Mouse (Mus musculus): Measurements from ENCODE around the gene Hc. TPM values are rescaled to one million over a fixed set of nuclear protein-coding genes. Genes with fewer than 3 reads are reported as not detected.

The Hc gene
- total RNA-seq, 2 experiments from 2014 or later: not detected

DNA sequence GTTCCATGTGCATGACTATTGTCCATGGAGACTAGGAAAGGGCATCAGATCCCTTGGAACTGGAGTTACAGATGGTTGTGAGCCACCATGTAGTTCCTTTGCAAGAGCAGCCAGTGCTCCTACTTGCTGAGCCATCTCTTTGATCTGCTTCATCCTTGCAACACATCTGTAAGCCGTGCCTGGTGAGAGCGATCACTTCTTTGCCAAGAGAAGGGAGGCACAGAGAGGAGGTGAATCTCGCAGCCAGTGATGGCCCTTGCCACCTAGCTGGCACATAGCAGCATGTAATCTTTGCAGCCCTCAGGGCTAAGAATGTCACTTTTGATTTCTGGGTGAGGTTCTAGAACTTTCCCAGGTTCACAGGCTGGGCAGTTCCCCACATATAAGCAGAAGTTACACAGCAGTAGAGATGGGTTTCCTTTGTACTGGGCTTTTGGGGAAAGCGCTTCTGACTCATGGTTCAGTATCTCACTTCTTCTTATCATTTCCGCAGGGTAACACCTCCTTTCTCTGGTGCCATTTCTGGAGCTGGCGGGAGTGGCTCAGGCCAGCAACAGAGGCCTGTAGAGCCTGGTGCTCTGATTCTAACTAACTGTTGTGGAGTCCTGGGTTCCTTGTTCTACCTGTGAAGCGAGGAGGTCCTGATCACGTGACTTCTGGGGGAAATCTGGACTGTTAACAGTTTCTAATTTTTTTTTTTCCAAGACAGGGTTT is 84.1 kb downstream of the Hc start:
- no peak for DNase-seq

DNA sequence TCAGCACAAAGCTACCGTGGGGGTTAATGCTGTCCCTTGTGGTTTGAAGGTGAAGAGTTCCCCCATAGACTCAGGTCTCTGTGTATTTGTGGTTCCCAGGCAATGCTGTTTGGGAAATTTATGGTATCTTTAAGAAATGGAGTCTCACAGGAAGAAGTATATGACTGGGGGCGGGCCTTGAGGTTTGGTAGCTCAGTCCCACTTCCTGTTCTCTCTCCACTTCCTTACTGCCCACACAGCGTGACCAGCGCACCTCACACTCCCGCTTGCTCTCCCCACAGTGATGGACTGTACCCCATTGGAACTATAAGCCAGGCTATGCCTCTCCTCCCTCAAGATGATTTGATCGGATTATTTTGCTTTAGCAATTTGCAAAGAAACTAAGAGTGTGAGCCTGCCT is 84.8 kb downstream of the Hc start:
- DNase-seq: no peak

DNA sequence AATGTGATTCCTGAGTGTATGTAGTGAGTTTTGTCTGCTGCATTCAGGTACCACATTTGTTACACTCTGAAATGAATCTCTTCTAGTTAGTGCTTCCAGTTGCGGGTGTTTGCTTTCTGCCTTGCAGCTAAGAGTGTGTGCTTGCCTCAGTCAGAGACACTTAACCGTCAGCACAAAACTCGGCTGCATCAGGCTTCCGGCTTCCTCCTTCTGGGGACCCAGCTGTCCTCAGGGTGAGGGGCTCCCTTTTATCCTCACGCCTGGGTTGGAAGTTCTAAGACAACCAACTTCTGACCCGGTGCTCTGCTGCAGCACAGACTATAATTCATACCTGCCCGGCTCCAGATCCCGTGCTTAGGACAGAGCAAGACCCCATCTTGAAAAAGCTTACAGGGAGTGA is 88.2 kb downstream of the Hc start:
- no peak for DNase-seq

DNA sequence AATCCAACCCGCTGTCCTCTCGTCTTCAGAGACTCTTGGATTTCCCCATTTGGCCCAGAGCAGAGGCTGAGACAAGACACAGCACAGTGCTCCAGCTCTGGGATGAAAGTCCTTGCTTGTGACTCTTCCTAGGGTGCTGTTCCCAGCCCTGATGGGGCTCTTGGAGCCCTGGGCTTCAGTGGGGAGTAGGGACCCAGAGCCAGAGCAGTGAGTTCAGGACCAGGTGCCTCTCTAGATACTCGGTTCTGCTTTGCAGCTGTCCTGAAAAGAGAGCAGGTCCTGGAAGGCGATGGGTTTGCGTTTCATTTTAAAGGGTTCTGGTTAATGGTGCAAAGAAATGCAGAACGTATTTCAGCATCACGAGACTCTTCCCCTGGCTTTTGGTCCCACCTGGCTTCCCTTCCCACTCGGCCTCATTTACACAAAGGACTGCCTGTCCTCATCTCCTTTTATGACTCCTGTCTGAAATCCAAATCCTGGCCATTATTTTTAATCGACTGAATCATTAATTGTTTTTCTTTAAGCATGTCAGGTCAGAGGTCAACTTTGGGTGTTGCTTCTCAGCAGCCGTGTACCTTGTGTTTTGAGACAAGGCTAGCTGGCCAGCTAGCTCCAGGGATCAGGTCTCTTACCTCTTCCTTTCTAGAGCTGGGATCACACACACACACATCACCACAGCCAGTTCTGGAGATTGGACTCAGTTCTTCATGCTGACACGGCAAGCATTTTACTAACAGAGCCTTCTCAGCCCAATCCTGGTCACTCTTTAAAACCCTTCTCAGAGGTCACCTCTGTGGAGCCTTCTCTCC is 90.0 kb downstream of the Hc start:
- no peak for DNase-seq

DNA sequence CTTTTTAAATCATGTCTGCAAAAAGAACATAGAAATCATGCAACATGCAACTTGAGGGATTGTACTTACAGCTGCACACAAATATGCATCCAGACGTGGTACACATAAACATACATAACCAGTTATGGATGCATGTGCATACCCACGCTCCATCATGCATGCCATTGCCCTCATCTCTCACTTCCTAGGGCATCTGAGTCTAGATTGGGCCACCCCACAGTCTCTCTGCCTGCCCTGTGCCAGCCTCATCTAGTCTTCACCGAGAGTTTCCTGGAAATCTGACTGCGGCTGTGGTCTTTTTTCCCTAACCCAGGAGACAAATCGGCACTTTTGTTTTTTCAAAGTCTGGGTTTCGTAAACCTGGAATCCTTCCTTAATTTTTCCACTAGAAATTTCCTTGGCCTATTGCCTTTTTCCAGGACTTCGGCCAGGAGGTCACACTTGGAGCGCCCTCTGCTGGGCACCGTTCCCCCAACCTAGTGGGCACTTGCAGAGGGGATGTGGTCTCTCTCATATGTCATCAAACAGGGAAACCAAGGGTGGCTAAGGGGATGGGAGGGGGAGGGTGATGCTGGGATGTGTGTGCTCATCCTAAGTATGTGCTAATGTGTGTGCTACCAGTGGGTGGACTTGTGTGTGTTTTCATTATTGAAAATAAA is 91.0 kb downstream of the Hc start:
- DNase-seq: peak; percentile 40 to 45

DNA sequence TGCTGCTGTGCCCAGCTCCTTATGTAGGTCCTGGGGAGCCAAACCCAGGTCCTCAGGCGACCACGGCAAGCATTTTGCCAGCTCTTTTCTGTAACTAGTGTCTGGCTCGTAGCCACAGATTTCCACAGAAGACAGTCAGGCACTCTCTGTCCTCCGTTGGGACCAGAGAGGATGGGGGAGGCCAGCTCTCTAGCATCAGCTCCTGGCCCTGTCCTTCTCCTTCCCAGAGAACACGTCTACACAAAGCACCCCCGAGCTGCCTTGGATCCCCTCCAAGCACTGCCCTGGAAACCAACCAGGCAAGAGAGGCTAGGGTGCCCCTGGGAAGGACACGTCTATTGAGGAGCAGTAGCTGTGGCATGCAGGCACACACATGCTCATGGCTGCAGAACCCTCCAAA is 92.1 kb downstream of the Hc start:
- DNase-seq: no peak

DNA sequence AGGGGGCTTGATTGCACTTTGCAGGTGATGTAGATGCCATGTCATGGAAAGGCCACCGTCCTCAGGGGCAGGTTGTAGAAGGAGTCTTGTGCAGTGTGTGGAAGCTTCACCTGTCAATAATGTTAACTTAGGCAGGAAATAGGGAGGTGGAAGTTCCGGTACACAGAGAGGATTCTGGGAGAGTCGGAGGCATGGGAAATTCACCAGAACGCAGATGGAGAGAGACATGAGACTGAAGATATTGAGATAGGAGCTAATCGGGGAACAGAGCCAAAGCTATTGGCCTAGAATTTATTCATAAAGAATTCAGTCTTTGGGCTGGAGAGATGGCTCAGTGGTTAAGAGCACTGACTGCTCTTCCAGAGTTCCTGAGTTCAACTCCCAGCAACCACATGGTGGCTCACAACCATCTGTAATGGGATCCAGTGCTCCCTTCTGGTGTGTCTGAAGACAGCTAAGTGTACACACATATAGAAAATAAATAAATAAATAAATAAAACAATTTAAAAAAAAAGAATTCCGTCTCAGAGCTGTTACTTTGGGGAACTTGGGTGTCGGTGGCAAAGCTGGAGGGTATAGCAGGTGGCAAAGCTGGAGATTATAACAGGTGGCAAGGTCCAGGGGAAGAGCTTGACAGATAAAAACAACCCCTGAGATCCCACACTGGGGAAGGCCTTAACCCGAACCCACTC is 94.8 kb downstream of the Hc start:
- DNase-seq: no peak

DNA sequence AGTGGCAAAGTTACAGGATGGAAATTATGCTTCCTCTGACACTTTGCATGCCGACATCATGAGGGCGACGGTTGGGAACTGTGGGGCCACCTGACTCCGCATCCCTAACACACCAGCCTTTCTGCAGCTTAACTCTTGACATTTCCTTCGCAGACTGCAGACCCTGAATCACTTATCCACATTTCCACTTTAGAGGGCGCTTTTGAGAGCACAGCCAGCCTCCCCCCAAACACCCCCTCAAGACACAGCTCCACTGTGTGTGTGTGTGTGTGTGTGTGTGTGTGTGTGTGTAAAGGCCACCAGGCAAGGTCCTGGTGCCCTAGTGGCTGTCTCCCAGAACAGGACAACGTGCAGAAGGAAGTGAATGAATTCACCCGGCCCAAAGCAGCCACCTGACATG is 95.4 kb downstream of the Hc start:
- DNase-seq: no peak

DNA sequence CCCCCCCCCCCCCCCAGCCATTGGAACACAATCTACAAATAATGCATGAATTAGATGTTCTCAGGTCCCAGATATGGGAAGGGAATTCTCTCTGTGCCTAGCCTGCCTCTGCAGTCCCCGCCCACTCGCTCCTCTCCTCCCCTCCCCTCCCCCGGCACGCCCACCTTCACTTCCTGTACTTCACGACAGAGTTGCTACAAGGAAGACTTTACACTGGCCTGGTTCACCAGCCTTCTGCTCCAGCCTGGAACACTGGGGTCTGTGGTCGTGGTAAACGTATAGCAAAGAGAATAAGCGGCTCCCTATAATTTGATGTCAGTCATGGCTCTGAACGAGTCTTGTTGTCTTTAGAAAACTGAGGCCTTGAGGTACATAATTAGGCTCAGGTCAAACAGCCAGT is 95.9 kb downstream of the Hc start:
- DNase-seq: no peak

DNA sequence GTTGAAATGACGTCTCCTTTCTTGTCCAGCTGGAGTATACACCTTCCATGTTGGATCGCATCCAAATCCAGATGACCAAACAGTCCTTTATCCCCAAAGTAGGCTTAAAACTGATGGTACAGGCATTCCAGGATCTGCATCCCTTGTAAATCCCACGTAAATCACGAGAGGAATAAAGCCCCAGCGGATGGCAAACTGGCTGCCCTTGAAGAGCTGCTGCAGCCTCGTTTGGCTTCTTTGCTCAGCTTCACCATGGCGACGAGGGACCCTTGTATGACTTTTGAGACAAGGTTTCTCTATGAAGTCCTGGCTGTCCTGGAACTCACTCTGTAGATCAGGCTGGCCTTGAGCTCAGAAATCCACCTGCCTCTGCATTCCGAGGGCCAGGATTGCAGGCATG is 96.6 kb downstream of the Hc start:
- no peak for DNase-seq

DNA sequence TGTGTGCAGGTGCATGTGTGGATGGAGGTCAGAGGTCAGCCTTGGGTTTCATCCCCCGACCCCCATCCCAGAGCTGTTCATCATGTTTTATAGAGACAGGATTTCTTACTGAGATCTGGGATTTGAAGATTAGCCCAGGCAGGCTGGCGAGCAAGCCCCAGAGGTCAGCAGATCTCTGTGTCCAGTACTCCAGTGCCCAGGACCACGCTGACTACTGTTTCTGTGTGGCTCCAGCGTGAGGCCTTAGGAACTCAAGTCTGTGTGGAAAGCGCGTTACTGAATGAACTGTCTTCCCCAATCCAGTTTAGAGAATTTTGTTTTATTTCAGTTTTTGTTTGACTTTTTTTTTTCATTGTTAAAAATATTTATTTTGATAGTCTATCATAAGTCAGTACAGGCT is 97.0 kb downstream of the Hc start:
- DNase-seq: no peak

DNA sequence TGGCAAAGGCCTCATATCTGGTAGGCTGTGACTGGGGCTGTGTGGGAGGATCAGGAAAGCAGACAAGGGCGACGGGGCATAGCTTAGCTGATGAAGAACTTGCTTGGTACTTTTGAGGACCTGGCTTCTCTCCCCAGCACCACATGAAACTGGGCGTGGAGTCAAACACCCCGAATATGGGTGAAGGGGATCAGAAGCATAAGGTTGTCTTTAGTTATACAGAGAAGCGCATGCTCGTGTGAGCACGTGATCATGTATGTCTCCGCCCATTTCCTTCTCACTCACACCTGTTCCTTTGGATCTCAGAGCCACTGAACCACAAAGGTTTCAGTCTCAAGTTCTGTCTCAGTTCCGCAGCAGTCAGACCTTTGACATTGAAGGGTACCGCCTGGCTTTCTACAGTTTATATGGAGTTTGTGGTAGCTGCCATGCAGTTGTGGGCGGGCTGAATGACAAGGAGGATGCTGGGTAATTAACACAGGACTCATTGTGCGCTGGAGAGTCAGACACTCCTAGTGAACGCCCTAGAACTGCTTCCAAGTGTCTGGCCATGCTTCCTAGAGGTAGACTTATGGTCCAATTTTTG is 97.8 kb downstream of the Hc start:
- no peak for DNase-seq

DNA sequence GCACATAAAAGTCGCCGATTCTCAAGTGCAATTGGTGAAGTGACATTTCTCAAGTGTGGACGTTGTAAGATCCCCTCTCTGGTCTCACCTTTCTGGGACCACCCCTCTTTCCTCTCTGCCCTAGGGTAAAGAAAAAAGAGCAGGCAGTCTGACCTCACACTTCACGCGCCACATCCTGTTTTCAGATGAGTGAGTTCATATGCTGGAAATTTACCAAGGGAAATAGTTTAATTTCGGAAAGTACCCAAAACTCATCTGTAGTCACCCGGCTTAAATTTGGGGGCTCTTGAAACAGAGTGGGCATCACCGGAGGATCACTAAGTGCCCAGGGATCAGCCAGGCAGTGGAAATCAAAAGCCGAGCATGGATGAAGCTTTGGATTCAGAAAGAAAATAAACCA is 98.3 kb downstream of the Hc start:
- DNase-seq: no peak

DNA sequence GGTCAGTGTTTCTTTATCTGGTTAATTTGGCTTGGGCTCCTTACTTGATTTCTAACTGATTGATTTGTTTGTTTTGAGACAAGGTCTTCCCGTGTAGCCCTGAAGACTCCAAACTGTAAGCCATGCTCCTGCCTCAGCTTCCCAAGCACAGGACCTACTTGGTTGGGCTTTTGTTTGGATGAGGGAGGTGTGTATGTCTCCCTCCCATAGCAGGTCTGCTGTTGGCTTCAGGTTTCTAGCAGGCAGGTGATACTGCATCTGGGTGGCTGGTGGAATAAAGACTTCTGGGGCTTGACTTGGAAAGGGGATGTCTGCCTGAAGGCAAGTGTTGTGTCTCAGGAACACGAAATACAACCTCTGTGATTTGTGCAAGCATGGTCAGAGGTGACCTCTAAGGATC is 99.0 kb downstream of the Hc start:
- DNase-seq: no peak

DNA sequence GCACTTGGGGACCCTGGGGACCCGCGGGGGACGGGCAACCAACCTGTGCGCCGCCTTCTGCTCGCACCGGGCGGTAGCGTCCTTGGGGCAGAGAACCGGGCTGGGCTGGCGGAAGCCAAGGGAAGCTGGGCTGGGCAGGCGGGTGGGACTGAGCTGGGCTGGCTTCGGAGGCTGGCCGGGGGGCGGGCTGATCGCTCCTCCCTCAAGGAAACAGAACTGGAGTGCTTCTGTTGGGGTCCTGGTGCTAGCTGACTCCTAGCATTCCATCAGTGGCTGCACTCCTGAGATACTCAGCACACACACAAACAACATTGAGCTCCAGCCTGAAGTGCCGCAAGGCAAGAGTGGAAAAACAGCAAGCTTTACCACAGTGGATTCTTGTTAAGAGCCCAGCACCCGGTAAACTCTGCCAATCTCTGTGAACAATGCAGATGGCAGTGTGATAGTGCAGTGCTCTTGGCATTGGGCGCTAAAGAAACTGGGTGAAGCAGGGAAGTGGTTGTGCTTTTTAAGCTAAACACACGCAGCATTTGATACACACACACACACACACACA is 99.7 kb downstream of the Hc start, which contains the start of gene Traf1:
Traf1 (minus strand) TSS at position 292 of the 556 bp plus-strand sequence.
- no peak for DNase-seq

DNA sequence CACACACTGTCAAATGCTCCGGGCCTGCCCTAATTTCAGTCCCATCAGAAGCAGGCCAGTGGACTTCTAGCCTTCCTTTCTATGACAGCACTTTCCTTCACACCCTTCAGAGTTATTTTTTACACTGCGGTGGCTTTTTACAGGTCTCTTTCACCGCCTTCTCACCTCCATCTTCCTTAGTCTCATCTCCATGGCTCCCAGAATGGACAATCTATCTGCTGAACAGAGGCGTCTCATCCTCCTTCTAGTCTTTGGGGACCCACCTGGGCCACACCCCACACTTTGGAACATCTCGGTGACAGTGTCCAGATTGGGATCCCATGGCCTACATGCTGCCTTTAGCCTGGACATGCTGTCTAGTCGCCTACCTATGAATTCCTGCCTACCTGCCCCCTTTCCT is 100.3 kb downstream of the Hc start:
- DNase-seq: no peak

DNA sequence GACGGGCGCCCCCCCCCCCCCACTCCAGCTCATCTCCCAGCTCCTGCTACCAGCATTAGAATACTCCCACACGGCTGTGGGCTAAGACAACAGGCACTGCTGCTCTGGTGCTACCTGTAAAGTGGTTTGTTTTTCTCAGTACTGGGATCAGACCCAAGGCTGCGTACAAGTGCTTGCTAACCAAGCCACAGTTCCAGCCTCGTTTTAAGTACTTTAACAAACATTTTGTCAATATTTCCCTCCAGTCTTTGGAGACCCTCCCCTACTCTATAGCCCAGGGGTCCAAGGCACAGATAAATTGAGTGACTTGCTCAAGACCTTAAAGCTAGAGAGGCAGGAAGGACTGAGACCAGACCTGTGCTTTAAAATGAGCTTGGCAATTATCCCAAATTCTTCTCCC is 100.8 kb downstream of the Hc start:
- DNase-seq: no peak

DNA sequence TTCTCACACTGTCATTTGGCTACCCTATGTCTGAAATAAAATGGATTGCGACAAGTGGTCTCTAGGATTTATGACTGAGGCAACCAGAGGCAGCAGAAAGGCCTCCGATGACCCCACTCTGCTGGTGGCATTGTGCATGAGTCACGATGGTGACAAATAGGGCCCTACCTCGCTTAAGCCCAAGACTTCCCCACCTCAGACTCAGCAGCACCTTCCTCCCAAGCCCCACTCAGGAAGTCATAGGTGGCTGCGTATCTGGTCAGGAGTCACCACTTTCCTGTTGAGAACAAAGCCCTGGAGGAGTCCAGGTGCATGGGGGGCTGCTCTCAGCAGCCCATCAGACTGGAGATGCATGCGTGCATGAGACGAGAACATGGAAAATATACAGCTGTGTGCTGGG is 102.7 kb downstream of the Hc start:
- no peak for DNase-seq

DNA sequence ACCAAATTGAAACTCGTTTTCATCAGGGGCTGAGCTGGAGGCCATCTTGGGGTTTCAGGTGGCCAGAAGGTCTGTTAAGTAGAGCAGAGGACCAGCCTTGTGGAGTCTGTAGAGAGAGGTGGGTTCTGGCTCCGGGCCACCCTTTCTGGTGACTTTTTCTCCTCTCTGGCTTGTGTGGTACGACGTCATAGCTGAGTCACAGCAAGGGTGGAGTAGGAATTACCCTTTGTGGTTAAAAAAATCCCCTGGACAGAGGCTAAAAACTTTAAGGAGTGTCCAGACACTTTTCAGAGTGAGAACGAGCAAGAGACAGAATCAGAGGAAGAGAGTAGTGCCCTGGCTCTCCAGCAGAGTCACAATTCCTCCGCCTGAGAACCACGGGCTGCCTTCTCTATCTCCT is 103.2 kb downstream of the Hc start:
- DNase-seq: no peak

DNA sequence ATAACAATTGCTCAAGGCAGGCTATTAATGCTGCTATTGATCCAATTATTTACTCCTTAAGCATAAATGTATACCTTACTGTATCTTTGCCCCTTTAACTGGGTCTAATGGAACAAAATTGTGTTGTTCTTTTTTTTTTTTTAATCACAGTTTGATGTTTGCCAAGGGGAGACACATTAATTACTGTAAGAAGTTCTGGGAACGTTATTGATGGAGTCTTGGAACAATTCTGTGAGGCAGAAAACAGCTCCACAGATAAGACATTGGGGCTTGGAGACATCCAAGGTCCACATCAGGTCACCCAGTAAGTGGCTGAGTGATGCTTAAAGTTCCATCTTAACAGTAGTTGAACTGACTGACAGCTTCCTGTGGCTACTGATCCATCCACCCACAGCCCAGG is 103.8 kb downstream of the Hc start:
- DNase-seq: no peak

DNA sequence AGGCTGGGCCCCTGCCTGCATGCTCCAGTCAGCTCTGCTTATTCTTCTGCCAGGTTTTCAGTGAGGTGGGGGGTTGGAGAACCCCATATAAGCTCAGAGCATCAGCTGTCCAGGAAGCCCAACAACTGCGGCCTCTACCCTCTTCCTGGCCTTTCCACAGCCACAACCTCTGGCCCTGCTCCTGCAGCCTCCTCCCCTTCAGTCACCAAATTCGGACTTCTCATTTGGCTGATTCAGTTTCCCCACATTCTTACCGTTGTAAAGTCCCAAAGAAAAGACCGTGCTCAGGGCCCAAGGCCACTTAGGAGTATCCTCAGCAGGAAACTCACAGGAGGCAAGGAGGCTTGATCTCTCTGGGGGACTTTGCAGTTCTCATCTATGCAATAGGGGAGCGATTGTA is 104.3 kb downstream of the Hc start:
- no peak for DNase-seq

DNA sequence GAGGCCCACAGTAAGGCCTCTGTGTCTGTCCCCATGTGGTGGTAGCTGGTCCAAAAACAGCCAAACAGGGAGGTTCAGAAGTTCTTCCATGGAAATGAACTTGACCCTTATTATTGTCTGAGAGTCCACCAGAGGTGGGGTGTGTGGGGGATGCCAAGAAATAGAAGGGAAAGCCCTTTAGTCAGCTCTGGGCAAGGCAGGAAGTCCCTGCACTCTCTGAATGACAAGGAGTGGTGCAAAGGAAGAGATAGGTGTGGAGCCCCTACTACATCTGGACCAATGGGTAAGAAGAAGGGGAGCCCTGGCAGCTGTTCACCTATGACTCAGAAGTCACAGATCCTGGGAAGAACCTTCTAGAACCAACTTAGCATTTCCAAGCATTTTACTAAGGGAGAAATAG is 106.9 kb downstream of the Hc start:
- no peak for DNase-seq
